Mouse (Mus musculus) heart, embryonic 11.5 days (tissue): ENCODE data around the gene Cradd. TPM values are rescaled to one million over a fixed set of nuclear protein-coding genes. Genes with fewer than 3 reads are reported as not detected.

Experiments used
- ATAC-seq: fragments of 200-750 bp; cut with Nextera tagmentation; replicated peaks from 2 replicates; pipeline ENCODE4 v1.8.0; 2017; ENCODE audit warnings: moderate library complexity; ENCODE audit not compliant: insufficient number of reproducible peaks, low FRiP score, low TSS enrichment
- H3K27ac ChIP-seq: fragments of 300-500 bp; sonication (generic); 2 replicates; pipeline ENCODE4 v1.5.1; 2014; ENCODE audit warnings: mild to moderate bottlenecking, low read depth, low read length
- H3K27me3 ChIP-seq: fragments of 300-500 bp; sonication (generic); 2 replicates; pipeline ENCODE4 v1.6.1; 2014; ENCODE audit warnings: mild to moderate bottlenecking, low read length, mixed read lengths; ENCODE audit not compliant: control insufficient read depth, insufficient read depth
- H3K36me3 ChIP-seq: fragments of 300-500 bp; sonication (generic); 2 replicates; pipeline ENCODE4 v1.6.1; 2014; ENCODE audit warnings: mild to moderate bottlenecking, low read length, moderate library complexity, mixed read lengths; ENCODE audit not compliant: control insufficient read depth, insufficient read depth
- H3K4me1 ChIP-seq: fragments of 300-500 bp; sonication (generic); 2 replicates; pipeline ENCODE4 v1.6.1; 2014; ENCODE audit warnings: low read length; ENCODE audit not compliant: control insufficient read depth, insufficient read depth
- H3K4me2 ChIP-seq: fragments of 300-500 bp; sonication (generic); 2 replicates; pipeline ENCODE4 v1.6.1; 2014; ENCODE audit warnings: mild to moderate bottlenecking, moderate library complexity
- H3K4me3 ChIP-seq: fragments of 300-500 bp; sonication (generic); 2 replicates; pipeline ENCODE4 v1.5.1; 2014; ENCODE audit warnings: low read depth, low read length
- H3K9ac ChIP-seq: fragments of 300-500 bp; sonication (generic); 2 replicates; pipeline ENCODE4 v1.6.1; 2014; ENCODE audit warnings: mild to moderate bottlenecking, low read depth, low read length, moderate library complexity
- H3K9me3 ChIP-seq: fragments of 300-500 bp; sonication (generic); replicated peaks from 2 replicates; pipeline ENCODE4 v1.6.1; 2016; ENCODE audit warnings: low read length; ENCODE audit not compliant: control insufficient read depth
- WGBS: fragments of 180-500 bp; shearing (Covaris S2); extraction: QIAGEN DNeasy Blood & Tissue Kit; methylation state at CpG from one replicate; pipeline ENCODE4 v1.1.7; 2014; ENCODE audit not compliant: insufficient replicate concordance; 5-methylcytosine and 5-hydroxymethylcytosine counted together
- polyA plus RNA-seq: library from polyadenylated mRNA; unstranded; fragments of >200 nt; fragmentation: Nextera tagmentation; extraction: Ambion mirVana; gene quantifications from 2 replicates; pipeline ENCODE4 v1.2.1, GENCODE M21; 2014

Gene Cradd
- polyA plus RNA-seq, 1 experiment from 2014 or later: 10.6 TPM

DNA sequence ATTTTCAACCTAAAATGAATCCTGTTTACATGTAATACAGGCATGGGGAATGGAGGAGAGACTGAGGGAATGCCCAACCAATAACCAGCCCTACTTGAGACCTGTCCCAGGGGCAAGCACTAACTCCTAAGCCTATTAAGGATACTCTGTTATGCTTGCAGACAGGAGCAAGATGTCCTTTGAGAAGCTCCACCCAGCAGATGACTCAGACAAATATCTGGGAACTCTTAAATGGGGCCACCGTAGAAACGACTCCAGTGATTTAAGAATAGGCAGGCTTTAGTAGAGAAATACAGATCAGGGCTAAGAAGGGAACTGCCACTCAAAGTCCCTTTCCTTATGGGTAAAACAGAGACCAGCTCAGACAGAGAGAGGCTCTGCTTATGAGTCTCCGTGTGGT lies 182.9 kb downstream of the Cradd start:
- Histone ChIP-seq H3K9ac (no peak overlapping the region), H3K36me3 (no peaks in the 10 kb centered on the region), H3K4me3 (no peak overlapping the region), H3K4me1 (peaks cover 44% of the 10 kb centered on the region), H3K4me2 (no peak overlapping the region), H3K27ac (no peak overlapping the region), H3K27me3 (no peaks in the 10 kb centered on the region), H3K9me3 (no peaks in the 10 kb centered on the region)
- no peak for ATAC-seq
- 52% methylated on average over 3 of the region's 3 CpGs for WGBS

DNA sequence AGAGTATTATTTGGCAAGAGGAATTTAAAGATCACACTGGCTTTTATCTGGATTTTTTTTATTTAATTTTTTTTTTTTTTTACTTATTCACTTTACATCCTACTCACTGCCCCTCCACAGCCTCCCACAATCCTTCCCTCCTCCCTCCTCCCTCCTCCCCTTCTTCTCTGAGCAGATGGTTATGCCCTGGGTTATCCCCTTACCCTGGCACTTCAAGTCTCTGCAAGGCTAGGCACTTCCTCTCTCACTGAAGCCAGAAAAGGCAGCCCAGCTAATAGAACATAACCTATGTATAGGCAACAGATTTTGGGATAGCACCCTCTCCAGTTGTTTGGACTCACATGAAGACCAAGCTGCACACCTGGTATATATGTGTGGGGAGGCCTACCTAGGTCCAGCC lies 183.7 kb downstream of the Cradd start:
- H3K36me3 ChIP-seq: no peaks in the 10 kb centered on the region
- H3K27ac ChIP-seq: no peak overlapping the region
- H3K27me3 ChIP-seq: no peaks in the 10 kb centered on the region
- H3K9me3 ChIP-seq: no peaks in the 10 kb centered on the region
- no peak overlapping the region for H3K4me2 ChIP-seq
- H3K4me1 ChIP-seq: peaks cover 38% of the 10 kb centered on the region
- no peak overlapping the region for H3K4me3 ChIP-seq
- no peak for ATAC-seq
- H3K9ac ChIP-seq: no peak overlapping the region

DNA sequence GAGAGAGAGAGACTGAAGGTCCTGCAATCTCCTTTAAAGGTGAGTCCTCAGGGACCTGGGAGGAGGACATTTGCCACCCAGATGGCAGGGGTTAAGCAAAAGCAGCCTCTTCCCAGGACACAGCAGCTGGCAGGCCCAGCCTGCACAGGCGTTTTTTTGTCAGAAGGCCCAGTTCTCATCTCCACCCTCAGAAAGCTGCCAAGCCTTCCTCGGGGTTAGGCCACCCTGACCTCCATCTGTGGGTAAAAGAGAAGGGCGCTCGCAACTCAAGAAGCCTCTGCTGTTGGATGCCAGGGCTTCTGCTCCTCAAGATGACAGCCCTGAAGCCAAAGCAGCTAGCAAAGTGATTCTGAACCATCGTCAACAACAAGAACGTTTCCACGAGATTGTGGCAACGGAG lies 184.3 kb downstream of the Cradd start:
- no peak overlapping the region for H3K4me2 ChIP-seq
- no peak overlapping the region for H3K27ac ChIP-seq
- no peaks in the 10 kb centered on the region for H3K27me3 ChIP-seq
- H3K9me3 ChIP-seq: no peaks in the 10 kb centered on the region
- no peak overlapping the region for H3K4me3 ChIP-seq
- no peaks in the 10 kb centered on the region for H3K36me3 ChIP-seq
- no peak for ATAC-seq
- H3K9ac ChIP-seq: no peak overlapping the region
- WGBS: 76% methylated on average over 8 of the region's 8 CpGs
- peaks cover 32% of the 10 kb centered on the region for H3K4me1 ChIP-seq

DNA sequence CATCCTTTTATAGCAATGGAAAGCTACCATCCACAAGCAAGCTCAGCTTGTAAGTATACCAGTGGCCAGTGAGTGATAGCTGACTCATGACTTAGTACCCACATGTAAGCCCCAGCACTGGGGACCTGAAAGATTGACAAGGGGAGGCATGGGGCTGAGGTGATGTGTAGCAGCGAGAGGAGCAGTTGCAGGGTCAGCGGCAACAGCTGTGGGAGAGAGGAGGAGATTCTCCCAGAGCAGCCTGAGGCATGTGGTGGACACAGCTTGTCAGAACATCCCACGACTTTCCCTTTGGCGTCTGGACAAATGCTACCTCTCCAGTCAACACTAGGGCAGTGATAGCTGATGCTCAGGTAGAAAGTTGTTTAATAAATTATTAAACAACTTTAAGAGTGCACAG lies 190.9 kb downstream of the Cradd start:
- 60% methylated on average over 4 of the region's 4 CpGs for WGBS
- H3K9ac ChIP-seq: no peak overlapping the region
- H3K4me3 ChIP-seq: no peak overlapping the region
- H3K4me1 ChIP-seq: no peaks in the 10 kb centered on the region
- H3K4me2 ChIP-seq: no peak overlapping the region
- no peaks in the 10 kb centered on the region for H3K9me3 ChIP-seq
- H3K27ac ChIP-seq: no peak overlapping the region
- H3K27me3 ChIP-seq: no peaks in the 10 kb centered on the region
- no peak for ATAC-seq
- no peaks in the 10 kb centered on the region for H3K36me3 ChIP-seq

Other genes with a start within 250 kb of the Cradd start
- gene Socs2, start 93.0 kb upstream of the Cradd start, polyA plus RNA-seq: 38.5 and 45.0 TPM in 2 replicates
- gene Mrpl42, start 177.8 kb upstream of the Cradd start, polyA plus RNA-seq: 518 and 543 TPM in 2 replicates
- gene Ube2n, start 191.0 kb upstream of the Cradd start, polyA plus RNA-seq: 319 and 322 TPM in 2 replicates
- gene Nudt4, start 240.0 kb upstream of the Cradd start, polyA plus RNA-seq: 134 and 147 TPM in 2 replicates